Mouse (Mus musculus) leukemia stem cell, adult 10-12 weeks (primary cell): ENCODE results near the gene Cd63. TPM values are rescaled to one million over a fixed set of nuclear protein-coding genes. Genes with fewer than 3 reads are reported as not detected.

Experiments used
- polyA plus RNA-seq: library from polyadenylated mRNA; stranded (reverse); fragments of >175 nt; gene quantifications from 2 replicates; pipeline ENCODE4 v1.2.3, GENCODE M21; 2012; ENCODE audit warnings: low replicate concordance

Gene Cd63
- 0.96 and 1.1 TPM in 2 replicates for polyA plus RNA-seq

GRCm38 (mm10) chr10:128900698-128901097 is at the start of gene Cd63:
Gene Cd63 (plus strand): TSS chr10:128900989.

GRCm38 (mm10) chr10:128891296-128892094 is 9.3 kb upstream of the Cd63 start, which contains the start of gene Gdf11:
Gene Gdf11 (minus strand): TSS chr10:128891718.

GRCm38 (mm10) chr10:128922822-128923012 is 21.9 kb downstream of the Cd63 start, which contains the start of gene Rdh5:
Gene Rdh5 (minus strand): TSS chr10:128922888.

GRCm38 (mm10) chr10:128923935-128924334 is 23.1 kb downstream of the Cd63 start, which contains the start of gene Bloc1s1:
Gene Bloc1s1 (minus strand): TSS chr10:128924035.

GRCm38 (mm10) chr10:128933574-128933973 is 32.8 kb downstream of the Cd63 start, which contains the start of gene Itga7:
Gene Itga7 (plus strand): TSS chr10:128933818.

GRCm38 (mm10) chr10:128960590-128961584 is 60.1 kb downstream of the Cd63 start, which contains the start of gene Mettl7b:
Gene Mettl7b (minus strand): TSS chr10:128960988.

Other genes starting within 250 kb of the Cd63 start
- gene Suox, start 226.9 kb upstream of the Cd63 start, polyA plus RNA-seq, result 0.64 and 3.0 TPM in 2 replicates
- gene Rab5b, start 204.7 kb upstream of the Cd63 start, polyA plus RNA-seq, result 9.7 and 12.3 TPM in 2 replicates
- gene Pmel, start 196.8 kb upstream of the Cd63 start, polyA plus RNA-seq, result 0.14 TPM in 1 of 2 replicates, not detected in the other
- 14.9 and 21.2 TPM in 2 replicates for gene Cdk2, start 196.0 kb upstream of the Cd63 start, polyA plus RNA-seq
- 4.5 and 5.3 TPM in 2 replicates for gene Dgka, start 156.1 kb upstream of the Cd63 start, polyA plus RNA-seq
- gene Pym1, start 153.1 kb upstream of the Cd63 start, polyA plus RNA-seq, result 178 and 186 TPM in 2 replicates
- gene Mmp19, start 110.1 kb upstream of the Cd63 start, polyA plus RNA-seq, result 0.26 and 0.43 TPM in 2 replicates
- 6.1 and 25.6 TPM in 2 replicates for gene Dnajc14, start 96.9 kb upstream of the Cd63 start, polyA plus RNA-seq
- gene Tmem198b, start 96.6 kb upstream of the Cd63 start, polyA plus RNA-seq, result 0.89 and 1.4 TPM in 2 replicates
- gene Sarnp, start 83.7 kb upstream of the Cd63 start, polyA plus RNA-seq, result 0.41 and 5.4 TPM in 2 replicates
- 2.6 and 17.0 TPM in 2 replicates for gene Ormdl2, start 79.3 kb upstream of the Cd63 start, polyA plus RNA-seq
- 1.5 and 1.6 TPM in 2 replicates for gene Gdf11, start 9.3 kb upstream of the Cd63 start, polyA plus RNA-seq
- gene Rdh5, start 21.9 kb downstream of the Cd63 start, polyA plus RNA-seq, result 2.4 and 4.2 TPM in 2 replicates
- gene Bloc1s1, start 23.0 kb downstream of the Cd63 start, polyA plus RNA-seq, result 24.2 and 33.3 TPM in 2 replicates
- gene Itga7, start 32.8 kb downstream of the Cd63 start, polyA plus RNA-seq, result 1.6 and 2.3 TPM in 2 replicates
- not detected in 2 replicates for gene Mettl7b, start 60.0 kb downstream of the Cd63 start, polyA plus RNA-seq
- gene Olfr9, start 88.4 kb downstream of the Cd63 start, polyA plus RNA-seq, result not detected in 2 replicates
- gene Olfr763, start 109.8 kb downstream of the Cd63 start, polyA plus RNA-seq, result not detected in 2 replicates
- gene Olfr764-ps1, start 138.9 kb downstream of the Cd63 start, polyA plus RNA-seq, result not detected in 2 replicates
- not detected in 2 replicates for gene Olfr765, start 149.0 kb downstream of the Cd63 start, polyA plus RNA-seq
- gene Olfr766-ps1, start 168.0 kb downstream of the Cd63 start, polyA plus RNA-seq, result not detected in 2 replicates
- gene Olfr767, start 181.9 kb downstream of the Cd63 start, polyA plus RNA-seq, result not detected in 2 replicates
- not detected in 2 replicates for gene Olfr768, start 198.4 kb downstream of the Cd63 start, polyA plus RNA-seq
- gene Olfr769, start 216.9 kb downstream of the Cd63 start, polyA plus RNA-seq, result not detected in 2 replicates
- not detected in 2 replicates for gene Olfr770, start 238.0 kb downstream of the Cd63 start, polyA plus RNA-seq